Mouse (Mus musculus): Measurements from ENCODE around the gene Mrpl23. TPM values are rescaled to one million over a fixed set of nuclear protein-coding genes. Genes with fewer than 3 reads are reported as not detected.

The Mrpl23 gene
- total and polyA plus RNA-seq, 3 experiments: 11.4 to 48.2 TPM; not detected in 1

GRCm38 (mm10) chr7:142496800-142497199 lies 35.7 kb upstream of the Mrpl23 start:
- Histone ChIP-seq H3K36me3 (ENCODE audit: control insufficient read depth in 1 of 2, insufficient read depth in 2 of 2, low read length in 2 of 2) (no peaks in the 10 kb centered on the region), H3K4me1 (ENCODE audit: control insufficient read depth in 1 of 2, insufficient read depth in 2 of 2, low read length in 2 of 2) (no peaks in the 10 kb centered on the region), H3K4me3 (ENCODE audit: control insufficient read depth in 1 of 2, insufficient read depth in 1 of 2, low read depth in 2 of 2, low read length in 2 of 2) (no peak overlapping the region), H3K9ac (ENCODE audit: control insufficient read depth, low read depth, low read length, poor library complexity, severe bottlenecking) (no peak overlapping the region), H3K79me2 (ENCODE audit: control insufficient read depth, insufficient read depth, low read length, poor library complexity) (no peaks in the 10 kb centered on the region), H3K9me3 (replicated peaks; ENCODE audit: insufficient read depth, low read length) (no peaks in the 10 kb centered on the region), H3K27ac (ENCODE audit: control insufficient read depth, low read depth, low read length) (no peak overlapping the region), H3K27me3 (ENCODE audit: control insufficient read depth in 1 of 2, insufficient read depth in 2 of 2, low read length in 2 of 2) (no peaks in the 10 kb centered on the region; a peak in 1 of 4 replicates)
- TF ChIP-seq RAD21 (IDR thresholded peaks at IDR 0.05; ENCODE audit: low read depth, low read length) (no peak; the same call in 1 of the 2 replicates), SMC3 (IDR thresholded peaks at IDR 0.05; ENCODE audit: low read depth, low read length) (peak; percentile 20; the same call in 1 of the 2 replicates), CTCF (IDR thresholded peaks at IDR 0.05 in 2 of 3, conservative IDR thresholded peaks at IDR 0.05 in 1 of 3; ENCODE audit: control insufficient read depth in 1 of 3, insufficient read depth in 1 of 3, low read depth in 2 of 3, low read length in 3 of 3, poor library complexity in 1 of 3, severe bottlenecking in 1 of 3) (peak; percentile 14 to 26 (median 17); a peak in 2 of 6 replicates)
- DNase-seq (ENCODE audit: low read depth, low spot score): no peak

- Histone ChIP-seq H3K27me3 (ENCODE audit: control insufficient read depth in 1 of 2, insufficient read depth in 2 of 2, low read length in 2 of 2) (no peaks in the 10 kb centered on the region; a peak in 1 of 4 replicates), H3K27ac (ENCODE audit: control insufficient read depth, low read depth, low read length) (no peak overlapping the region), H3K9ac (ENCODE audit: control insufficient read depth, low read depth, low read length, poor library complexity, severe bottlenecking) (no peak overlapping the region), H3K79me2 (ENCODE audit: control insufficient read depth, insufficient read depth, low read length, poor library complexity) (no peaks in the 10 kb centered on the region), H3K4me3 (ENCODE audit: control insufficient read depth in 1 of 2, insufficient read depth in 1 of 2, low read depth in 2 of 2, low read length in 2 of 2) (no peak overlapping the region), H3K36me3 (ENCODE audit: control insufficient read depth in 1 of 2, insufficient read depth in 2 of 2, low read length in 2 of 2) (no peaks in the 10 kb centered on the region), H3K4me1 (ENCODE audit: control insufficient read depth in 1 of 2, insufficient read depth in 2 of 2, low read length in 2 of 2) (no peaks in the 10 kb centered on the region), H3K9me3 (replicated peaks; ENCODE audit: insufficient read depth, low read length) (no peaks in the 10 kb centered on the region)
- TF ChIP-seq POLR2AphosphoS2 (IDR thresholded peaks at IDR 0.05; ENCODE audit: low read length): no peak
- TF ChIP-seq E2F4 (IDR thresholded peaks at IDR 0.05; ENCODE audit: borderline replicate concordance, low read depth, low read length): no peak
- no peak for TF ChIP-seq USF2 (IDR thresholded peaks at IDR 0.05; ENCODE audit: borderline replicate concordance in 1 of 2, insufficient read depth in 1 of 2, low read depth in 1 of 2, low read length in 2 of 2)
- TF ChIP-seq SMC3 (IDR thresholded peaks at IDR 0.05; ENCODE audit: low read depth, low read length): peak; percentile 47
- no peak for TF ChIP-seq SIN3A (IDR thresholded peaks at IDR 0.05; ENCODE audit: low read length)
- TF ChIP-seq MXI1 (IDR thresholded peaks at IDR 0.05; ENCODE audit: low read depth, low read length): no peak
- TF ChIP-seq RAD21 (IDR thresholded peaks at IDR 0.05; ENCODE audit: low read depth, low read length): peak; percentile 43
- TF ChIP-seq ZNF384 (IDR thresholded peaks at IDR 0.05; ENCODE audit: low read depth, low read length): no peak
- TF ChIP-seq ZC3H11A (IDR thresholded peaks at IDR 0.05; ENCODE audit: low read depth, low read length): peak; percentile 29; the same call in 1 of the 2 replicates
- no peak for TF ChIP-seq NELFE (IDR thresholded peaks at IDR 0.05; ENCODE audit: low read depth, low read length)
- TF ChIP-seq GATA1 (IDR thresholded peaks at IDR 0.05; ENCODE audit: low read depth, low read length): no peak
- peak in 2 of 3 experiments; percentile 32 to 48; a peak in 4 of 6 replicates for TF ChIP-seq CTCF (IDR thresholded peaks at IDR 0.05 in 2 of 3, conservative IDR thresholded peaks at IDR 0.05 in 1 of 3; ENCODE audit: control insufficient read depth in 1 of 3, insufficient read depth in 1 of 3, low read depth in 2 of 3, low read length in 3 of 3, poor library complexity in 1 of 3, severe bottlenecking in 1 of 3)
- TF ChIP-seq TBP (IDR thresholded peaks at IDR 0.05; ENCODE audit: low read depth, low read length): no peak
- no peak for TF ChIP-seq HCFC1 (IDR thresholded peaks at IDR 0.05; ENCODE audit: low read depth, low read length)
- no peak for TF ChIP-seq UBTF (IDR thresholded peaks at IDR 0.05; ENCODE audit: borderline replicate concordance, insufficient read depth, low read depth, low read length)
- no peak for TF ChIP-seq USF1 (IDR thresholded peaks at IDR 0.05; ENCODE audit: low read depth, low read length)
- peak; percentile 4 for DNase-seq (ENCODE audit: low read depth, low spot score)
Measured at GRCm38 (mm10) chr7:142497775-142498174, 34.7 kb upstream of the Mrpl23 start.
